Mouse (Mus musculus): ENCODE data around the gene Itga9. TPM values are rescaled to one million over a fixed set of nuclear protein-coding genes. Genes with fewer than 3 reads are reported as not detected.

Gene Itga9
- polyA plus RNA-seq, 1 experiment from 2014 or later = 5.9 TPM

DNA sequence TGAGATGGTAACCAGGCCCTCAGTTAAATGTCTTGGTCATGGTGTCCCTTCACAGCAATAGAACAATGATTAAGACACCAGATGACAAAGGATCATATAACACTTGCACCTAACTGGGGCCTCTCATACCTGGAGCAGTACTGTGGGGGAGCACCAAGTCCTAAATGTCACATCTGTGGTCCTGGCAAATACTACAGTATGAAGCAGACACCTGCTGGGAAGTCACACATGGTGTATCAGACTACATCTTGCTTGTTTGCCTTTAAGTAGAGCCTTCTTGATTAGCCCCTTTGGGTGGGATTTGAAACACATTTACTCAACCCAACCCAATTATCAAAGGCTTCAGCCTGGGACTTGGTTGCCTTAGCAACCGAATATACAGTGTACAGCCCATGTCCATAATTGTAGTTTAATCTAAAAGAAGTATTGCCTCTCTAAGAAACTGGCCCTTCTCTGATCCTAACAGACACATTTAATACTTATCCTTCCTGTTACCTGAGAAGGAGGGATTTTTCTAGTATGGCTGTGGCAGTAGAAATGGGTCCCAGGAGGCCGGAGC lies 170.5 kb downstream of the Itga9 start:
- H3K4me2 ChIP-seq (replicated peaks; ENCODE audit: low read depth) = no peak overlapping the region
- H3K27me3 ChIP-seq (replicated peaks; ENCODE audit: control insufficient read depth, insufficient read depth, low read length) = no peaks in the 10 kb centered on the region
- no peak overlapping the region for H3K9ac ChIP-seq (ENCODE audit: low read depth, low read length)
- H3K4me3 ChIP-seq (ENCODE audit: low read depth, low read length) = no peak overlapping the region
- H3K9me3 ChIP-seq (ENCODE audit: control insufficient read depth) = no peaks in the 10 kb centered on the region
- no peak for ATAC-seq
- no peaks in the 10 kb centered on the region for H3K4me1 ChIP-seq (replicated peaks; ENCODE audit: control insufficient read depth, insufficient read depth, low read length)
- H3K36me3 ChIP-seq (ENCODE audit: control insufficient read depth, insufficient read depth) = no peaks in the 10 kb centered on the region
- WGBS = 91% methylated on average over 2 of the region's 2 CpGs
- H3K27ac ChIP-seq (ENCODE audit: low read depth, low read length) = no peak overlapping the region
- TF ChIP-seq CTCF (IDR thresholded peaks at IDR 0.05; ENCODE audit: low read depth) = no peak

DNA sequence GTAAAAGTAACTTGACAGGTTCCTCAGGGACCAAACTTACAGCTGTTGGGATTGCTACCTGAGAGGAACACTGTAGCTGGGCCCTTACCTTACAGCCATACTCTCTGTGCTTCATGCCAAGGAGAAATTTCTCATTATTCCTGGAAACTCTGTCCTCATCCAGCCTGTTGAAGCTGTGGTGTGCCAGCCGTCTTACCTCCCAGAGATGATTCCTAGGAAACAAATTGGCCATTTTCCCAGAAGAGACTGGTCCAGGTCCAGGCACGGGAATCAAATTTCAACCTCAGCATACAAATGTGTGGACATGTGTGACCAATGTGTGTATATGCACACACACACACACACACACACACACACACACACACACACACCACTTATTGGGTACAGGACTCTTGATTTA lies 172.1 kb downstream of the Itga9 start:
- H3K27ac ChIP-seq (ENCODE audit: low read depth, low read length) = no peak overlapping the region
- H3K9ac ChIP-seq (ENCODE audit: low read depth, low read length) = no peak overlapping the region
- 63% methylated on average over 2 of the region's 2 CpGs for WGBS
- no peaks in the 10 kb centered on the region for H3K9me3 ChIP-seq (ENCODE audit: control insufficient read depth)
- no peak for TF ChIP-seq CTCF (IDR thresholded peaks at IDR 0.05; ENCODE audit: low read depth)
- ATAC-seq = no peak
- no peak overlapping the region for H3K4me2 ChIP-seq (replicated peaks; ENCODE audit: low read depth)
- no peaks in the 10 kb centered on the region for H3K27me3 ChIP-seq (replicated peaks; ENCODE audit: control insufficient read depth, insufficient read depth, low read length)
- H3K4me3 ChIP-seq (ENCODE audit: low read depth, low read length) = no peak overlapping the region
- no peaks in the 10 kb centered on the region for H3K36me3 ChIP-seq (ENCODE audit: control insufficient read depth, insufficient read depth)
- no peaks in the 10 kb centered on the region for H3K4me1 ChIP-seq (replicated peaks; ENCODE audit: control insufficient read depth, insufficient read depth, low read length)

DNA sequence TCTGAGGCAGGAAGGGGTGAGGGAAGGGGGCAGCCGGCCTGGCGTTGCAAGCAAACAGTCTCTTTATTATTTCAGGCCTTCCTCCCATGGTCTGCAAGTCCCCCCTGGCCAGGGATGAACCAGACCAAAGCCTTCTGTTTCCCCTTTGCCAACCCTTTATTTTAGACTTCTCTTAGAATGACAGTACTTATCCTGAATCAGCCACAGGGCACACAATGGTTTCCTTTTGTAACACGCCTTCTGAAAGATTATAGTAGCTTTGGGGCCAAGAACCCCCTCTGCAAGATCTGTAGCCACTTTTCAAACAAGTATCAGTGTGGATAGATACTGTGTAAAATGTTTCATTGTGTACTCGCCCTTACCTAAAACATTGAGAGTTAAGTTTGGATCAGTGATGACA lies 178.1 kb downstream of the Itga9 start:
- ATAC-seq = no peak
- 0 out of 2 replicates have a peak, but pooled peaks cover 5% of the 10 kb centered on the region for H3K4me1 ChIP-seq (replicated peaks; ENCODE audit: control insufficient read depth, insufficient read depth, low read length)
- 64% methylated on average over 4 of the region's 4 CpGs for WGBS
- no peak for TF ChIP-seq CTCF (IDR thresholded peaks at IDR 0.05; ENCODE audit: low read depth)
- H3K27me3 ChIP-seq (replicated peaks; ENCODE audit: control insufficient read depth, insufficient read depth, low read length) = no peaks in the 10 kb centered on the region
- H3K36me3 ChIP-seq (ENCODE audit: control insufficient read depth, insufficient read depth) = no peaks in the 10 kb centered on the region
- no peaks in the 10 kb centered on the region for H3K9me3 ChIP-seq (ENCODE audit: control insufficient read depth)
- H3K9ac ChIP-seq (ENCODE audit: low read depth, low read length) = no peak overlapping the region
- no peak overlapping the region for H3K4me2 ChIP-seq (replicated peaks; ENCODE audit: low read depth)
- no peak overlapping the region for H3K4me3 ChIP-seq (ENCODE audit: low read depth, low read length)
- no peak overlapping the region for H3K27ac ChIP-seq (ENCODE audit: low read depth, low read length)

DNA sequence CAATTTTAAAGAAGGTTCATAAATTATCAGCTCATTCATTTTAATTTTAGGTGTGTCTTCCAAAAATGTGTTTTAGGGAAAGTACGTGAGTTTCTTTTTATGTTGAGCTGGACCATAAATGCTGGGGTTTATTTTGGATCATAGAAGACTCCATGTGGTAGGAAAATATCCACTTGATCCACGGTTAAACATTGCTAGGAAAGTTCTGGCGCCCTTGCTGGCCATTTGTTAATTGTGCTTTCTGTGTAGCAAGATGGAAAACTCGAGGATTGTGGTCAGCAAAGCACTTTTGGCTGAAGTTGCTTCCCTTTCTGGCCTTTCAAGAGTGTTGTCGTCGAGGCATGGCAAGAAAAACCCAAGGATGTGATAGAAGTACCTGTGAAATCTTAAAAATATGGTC lies 179.3 kb downstream of the Itga9 start:
- Histone ChIP-seq H3K4me3 (ENCODE audit: low read depth, low read length) (no peak overlapping the region), H3K4me1 (replicated peaks; ENCODE audit: control insufficient read depth, insufficient read depth, low read length) (0 out of 2 replicates have a peak, but pooled peaks cover 5% of the 10 kb centered on the region), H3K9me3 (ENCODE audit: control insufficient read depth) (no peaks in the 10 kb centered on the region), H3K9ac (ENCODE audit: low read depth, low read length) (no peak overlapping the region), H3K36me3 (ENCODE audit: control insufficient read depth, insufficient read depth) (no peaks in the 10 kb centered on the region), H3K27me3 (replicated peaks; ENCODE audit: control insufficient read depth, insufficient read depth, low read length) (no peaks in the 10 kb centered on the region), H3K4me2 (replicated peaks; ENCODE audit: low read depth) (no peak overlapping the region), H3K27ac (ENCODE audit: low read depth, low read length) (no peak overlapping the region)
- no peak for TF ChIP-seq CTCF (IDR thresholded peaks at IDR 0.05; ENCODE audit: low read depth)
- 80% methylated on average over 6 of the region's 6 CpGs for WGBS
- ATAC-seq = no peak

DNA sequence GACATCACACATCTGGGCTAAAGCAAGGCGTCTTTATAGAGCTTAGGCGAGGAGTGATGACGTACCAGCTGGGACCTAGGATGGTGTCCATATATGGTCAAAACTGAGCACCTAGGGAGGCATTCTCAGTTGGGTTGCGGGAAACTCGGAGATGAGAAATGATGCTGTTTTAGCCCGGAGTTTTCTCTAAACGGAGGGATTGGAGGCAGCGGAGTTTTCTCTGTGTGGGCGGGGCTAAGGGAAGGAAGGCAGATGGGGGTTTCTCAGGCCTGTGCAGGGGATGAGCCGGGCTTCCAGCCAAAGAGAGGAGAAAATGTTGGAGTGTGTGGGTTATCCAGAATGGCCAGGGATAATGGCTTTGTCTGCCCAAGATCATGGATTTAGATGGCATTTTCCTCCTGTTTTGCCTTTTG lies 182.4 kb downstream of the Itga9 start:
- 0 out of 2 replicates have a peak, but pooled peaks cover 5% of the 10 kb centered on the region for H3K4me1 ChIP-seq (replicated peaks; ENCODE audit: control insufficient read depth, insufficient read depth, low read length)
- H3K27ac ChIP-seq (ENCODE audit: low read depth, low read length) = no peak overlapping the region; the same call in 1 of the 2 replicates
- 51% methylated on average over 10 of the region's 10 CpGs for WGBS

DNA sequence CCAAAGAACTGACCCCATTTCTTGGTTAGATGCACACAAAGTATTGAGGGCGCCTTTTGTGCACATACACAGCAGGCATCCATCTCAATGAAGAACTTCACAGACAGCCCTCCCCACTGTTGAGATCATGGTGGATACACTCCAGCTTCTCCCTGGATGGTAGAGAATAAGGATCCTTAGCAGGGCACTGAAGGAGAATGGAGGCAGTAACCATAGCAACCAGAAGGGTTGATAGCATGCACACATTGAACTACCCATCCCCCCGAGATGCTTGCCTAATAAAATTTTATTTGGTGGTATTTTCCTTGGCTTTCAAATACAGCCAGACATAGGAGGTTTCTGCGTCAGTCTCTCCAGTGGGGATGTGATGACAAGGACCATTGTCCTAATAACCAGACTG lies 184.7 kb downstream of the Itga9 start:
- Histone ChIP-seq H3K27ac (ENCODE audit: low read depth, low read length) (no peak overlapping the region), H3K4me3 (ENCODE audit: low read depth, low read length) (no peak overlapping the region), H3K9me3 (ENCODE audit: control insufficient read depth) (no peaks in the 10 kb centered on the region), H3K27me3 (replicated peaks; ENCODE audit: control insufficient read depth, insufficient read depth, low read length) (no peaks in the 10 kb centered on the region), H3K4me1 (replicated peaks; ENCODE audit: control insufficient read depth, insufficient read depth, low read length) (0 out of 2 replicates have a peak, but pooled peaks cover 5% of the 10 kb centered on the region), H3K4me2 (replicated peaks; ENCODE audit: low read depth) (no peak overlapping the region), H3K36me3 (ENCODE audit: control insufficient read depth, insufficient read depth) (no peaks in the 10 kb centered on the region), H3K9ac (ENCODE audit: low read depth, low read length) (no peak overlapping the region)
- TF ChIP-seq CTCF (IDR thresholded peaks at IDR 0.05; ENCODE audit: low read depth) = no peak
- 84% methylated on average over 3 of the region's 3 CpGs for WGBS
- no peak for ATAC-seq

More for the DNA sequence above, 182.4 kb downstream of the Itga9 start:
- Histone ChIP-seq H3K9ac (ENCODE audit: low read depth, low read length) (no peak overlapping the region), H3K4me2 (replicated peaks; ENCODE audit: low read depth) (no peak overlapping the region), H3K4me3 (ENCODE audit: low read depth, low read length) (no peak overlapping the region), H3K27me3 (replicated peaks; ENCODE audit: control insufficient read depth, insufficient read depth, low read length) (no peaks in the 10 kb centered on the region), H3K9me3 (ENCODE audit: control insufficient read depth) (no peaks in the 10 kb centered on the region), H3K36me3 (ENCODE audit: control insufficient read depth, insufficient read depth) (no peaks in the 10 kb centered on the region)
- TF ChIP-seq CTCF (IDR thresholded peaks at IDR 0.05; ENCODE audit: low read depth) = no peak
- ATAC-seq = no peak
